Mouse (Mus musculus): ENCODE data around the gene Ly6g5c. TPM values are rescaled to one million over a fixed set of nuclear protein-coding genes. Genes with fewer than 3 reads are reported as not detected.

Ly6g5c gene
- polyA plus RNA-seq, 1 experiment from 2014 or later = not detected

DNA sequence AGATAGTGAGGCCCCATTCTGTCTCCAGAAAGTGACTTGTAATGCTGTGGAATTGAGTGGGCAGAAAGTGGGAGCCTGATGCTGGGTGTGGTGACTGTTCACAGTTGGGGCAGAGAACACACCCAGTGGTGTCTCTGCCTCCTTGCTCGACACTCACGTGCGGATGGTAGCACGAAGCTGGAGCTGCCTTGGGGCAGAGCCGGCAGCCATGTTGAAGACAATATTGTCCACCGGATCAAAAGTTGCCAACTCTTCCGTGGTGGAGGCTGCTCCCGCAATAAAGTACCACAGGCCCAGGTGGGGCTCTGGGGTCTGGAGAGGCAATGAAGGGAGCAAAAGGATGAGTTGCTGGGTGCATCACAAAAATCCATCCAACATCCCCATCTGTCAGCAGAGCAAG, 23.0 kb downstream of the Ly6g5c start:
- H3K36me3 ChIP-seq (ENCODE audit: control insufficient read depth, insufficient read depth, low read length) = peaks cover 3% of the 10 kb centered on the region; the same call in 1 of the 2 replicates
- H3K9me3 ChIP-seq (ENCODE audit: control insufficient read depth, low read length) = no peaks in the 10 kb centered on the region
- H3K27me3 ChIP-seq (ENCODE audit: control insufficient read depth, insufficient read depth, low read length) = no peaks in the 10 kb centered on the region
- no peak overlapping the region for H3K4me2 ChIP-seq (ENCODE audit: low read depth, low read length)
- H3K27ac ChIP-seq (ENCODE audit: low read depth, low read length) = no peak overlapping the region
- H3K4me1 ChIP-seq (ENCODE audit: control insufficient read depth, insufficient read depth, low read length) = peaks cover 12% of the 10 kb centered on the region
- WGBS = 92% methylated on average over 8 of the region's 8 CpGs
- ATAC-seq (ENCODE audit: low read depth) = no peak
- H3K9ac ChIP-seq (replicated peaks; ENCODE audit: low read depth, low read length) = no peak overlapping the region
- H3K4me3 ChIP-seq (ENCODE audit: low read depth, low read length) = no peak overlapping the region

DNA sequence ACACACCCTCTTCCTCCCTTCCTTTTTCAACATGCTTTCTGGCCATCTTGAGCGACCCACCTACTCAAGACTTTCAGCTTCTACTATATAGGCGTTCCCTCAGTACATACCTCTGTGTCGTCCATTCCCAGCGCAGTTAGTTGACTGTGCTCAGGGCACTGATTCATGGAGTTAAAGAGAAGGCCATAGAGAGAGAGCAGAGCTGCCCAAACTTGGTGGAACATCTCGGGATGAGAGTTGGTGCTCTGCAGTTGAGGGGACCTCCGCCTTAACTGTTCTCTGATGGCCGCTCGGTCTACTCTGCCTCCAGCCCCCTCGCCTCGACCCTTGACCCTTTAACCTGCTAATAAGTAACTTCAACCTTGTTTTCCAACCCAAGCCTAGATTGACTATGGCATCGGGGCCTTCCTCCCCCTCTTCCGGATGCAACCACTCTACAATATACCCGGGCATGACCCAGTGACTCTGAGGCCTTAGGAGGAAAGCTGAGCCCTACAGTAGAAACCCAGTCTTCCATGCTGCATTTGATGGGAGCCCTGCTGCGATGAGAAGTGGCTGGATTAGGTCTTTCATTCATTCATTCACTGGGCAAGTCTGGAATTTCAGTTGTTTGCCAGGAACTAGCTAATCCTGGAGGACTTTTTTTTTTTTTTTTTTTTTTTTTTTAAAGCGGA, 23.6 kb downstream of the Ly6g5c start, which contains the start of gene Apom:
Gene Apom, minus strand, starts transcription at position 551 of the 674 bp plus-strand sequence.
- no peak for ATAC-seq (ENCODE audit: low read depth)
- Histone ChIP-seq H3K36me3 (ENCODE audit: control insufficient read depth, insufficient read depth, low read length) (peaks cover 3% of the 10 kb centered on the region; the same call in 1 of the 2 replicates), H3K4me1 (ENCODE audit: control insufficient read depth, insufficient read depth, low read length) (peaks cover 17% of the 10 kb centered on the region), H3K4me3 (ENCODE audit: low read depth, low read length) (no peak within 1 kb of the TSS), H3K9ac (replicated peaks; ENCODE audit: low read depth, low read length) (no peak within 1 kb of the TSS), H3K27me3 (ENCODE audit: control insufficient read depth, insufficient read depth, low read length) (no peaks in the 10 kb centered on the region), H3K4me2 (ENCODE audit: low read depth, low read length) (no peak within 1 kb of the TSS), H3K27ac (ENCODE audit: low read depth, low read length) (no peak within 1 kb of the TSS), H3K9me3 (ENCODE audit: control insufficient read depth, low read length) (no peaks in the 10 kb centered on the region)
- 84% methylated on average over 15 of the region's 15 CpGs for WGBS

DNA sequence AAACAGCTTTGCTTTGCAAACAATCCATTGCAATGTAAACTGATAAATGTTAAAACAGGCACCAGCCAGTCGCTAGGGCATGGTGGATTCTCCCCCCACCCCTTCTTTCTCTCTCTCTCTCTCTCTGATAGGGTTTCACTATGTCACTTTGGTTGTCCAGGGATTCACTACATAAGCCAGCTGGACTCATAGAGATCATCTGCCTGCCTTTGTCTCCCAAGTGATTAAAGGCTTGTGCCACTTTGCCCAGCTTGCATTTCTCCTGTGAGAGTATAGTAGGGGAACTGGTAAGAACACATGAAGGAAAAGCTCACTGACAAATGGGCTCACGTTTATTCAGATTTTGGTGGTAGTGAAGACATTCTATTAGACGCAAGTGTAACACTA, 24.1 kb downstream of the Ly6g5c start:
- Histone ChIP-seq H3K27ac (ENCODE audit: low read depth, low read length) (no peak overlapping the region), H3K4me1 (ENCODE audit: control insufficient read depth, insufficient read depth, low read length) (peaks cover 16% of the 10 kb centered on the region), H3K27me3 (ENCODE audit: control insufficient read depth, insufficient read depth, low read length) (no peaks in the 10 kb centered on the region), H3K9ac (replicated peaks; ENCODE audit: low read depth, low read length) (no peak overlapping the region), H3K9me3 (ENCODE audit: control insufficient read depth, low read length) (no peaks in the 10 kb centered on the region), H3K4me3 (ENCODE audit: low read depth, low read length) (no peak overlapping the region), H3K4me2 (ENCODE audit: low read depth, low read length) (no peak overlapping the region), H3K36me3 (ENCODE audit: control insufficient read depth, insufficient read depth, low read length) (peaks cover 3% of the 10 kb centered on the region; the same call in 1 of the 2 replicates)
- no peak for ATAC-seq (ENCODE audit: low read depth)
- 81% methylated on average over 3 of the region's 3 CpGs for WGBS

DNA sequence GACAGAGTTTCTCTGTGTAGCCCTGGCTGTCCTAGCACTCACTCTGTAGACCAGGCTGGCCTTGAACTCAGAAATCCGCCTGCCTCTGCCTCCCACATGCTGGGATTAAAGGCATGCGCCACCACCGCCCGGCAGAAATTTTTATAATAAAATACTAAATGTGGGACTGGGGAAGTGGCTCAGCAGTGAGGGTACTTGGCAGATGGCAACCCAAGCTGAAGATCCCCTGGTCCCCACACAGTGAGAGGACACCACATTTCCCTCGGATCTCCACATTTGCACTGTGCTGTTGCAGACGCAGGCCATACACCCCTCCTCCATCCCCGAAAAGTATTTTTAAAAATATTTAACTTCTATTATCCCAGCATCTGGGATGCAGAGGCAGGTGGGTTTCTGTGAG, 25.4 kb downstream of the Ly6g5c start:
- H3K27me3 ChIP-seq (ENCODE audit: control insufficient read depth, insufficient read depth, low read length) = no peaks in the 10 kb centered on the region
- no peak overlapping the region for H3K4me2 ChIP-seq (ENCODE audit: low read depth, low read length)
- H3K4me1 ChIP-seq (ENCODE audit: control insufficient read depth, insufficient read depth, low read length) = peaks cover 14% of the 10 kb centered on the region
- no peak for ATAC-seq (ENCODE audit: low read depth)
- H3K9ac ChIP-seq (replicated peaks; ENCODE audit: low read depth, low read length) = no peak overlapping the region
- H3K27ac ChIP-seq (ENCODE audit: low read depth, low read length) = no peak overlapping the region
- H3K4me3 ChIP-seq (ENCODE audit: low read depth, low read length) = no peak overlapping the region
- no peaks in the 10 kb centered on the region for H3K9me3 ChIP-seq (ENCODE audit: control insufficient read depth, low read length)
- 99% methylated on average over 7 of the region's 7 CpGs for WGBS
- H3K36me3 ChIP-seq (ENCODE audit: control insufficient read depth, insufficient read depth, low read length) = peaks cover 7% of the 10 kb centered on the region

DNA sequence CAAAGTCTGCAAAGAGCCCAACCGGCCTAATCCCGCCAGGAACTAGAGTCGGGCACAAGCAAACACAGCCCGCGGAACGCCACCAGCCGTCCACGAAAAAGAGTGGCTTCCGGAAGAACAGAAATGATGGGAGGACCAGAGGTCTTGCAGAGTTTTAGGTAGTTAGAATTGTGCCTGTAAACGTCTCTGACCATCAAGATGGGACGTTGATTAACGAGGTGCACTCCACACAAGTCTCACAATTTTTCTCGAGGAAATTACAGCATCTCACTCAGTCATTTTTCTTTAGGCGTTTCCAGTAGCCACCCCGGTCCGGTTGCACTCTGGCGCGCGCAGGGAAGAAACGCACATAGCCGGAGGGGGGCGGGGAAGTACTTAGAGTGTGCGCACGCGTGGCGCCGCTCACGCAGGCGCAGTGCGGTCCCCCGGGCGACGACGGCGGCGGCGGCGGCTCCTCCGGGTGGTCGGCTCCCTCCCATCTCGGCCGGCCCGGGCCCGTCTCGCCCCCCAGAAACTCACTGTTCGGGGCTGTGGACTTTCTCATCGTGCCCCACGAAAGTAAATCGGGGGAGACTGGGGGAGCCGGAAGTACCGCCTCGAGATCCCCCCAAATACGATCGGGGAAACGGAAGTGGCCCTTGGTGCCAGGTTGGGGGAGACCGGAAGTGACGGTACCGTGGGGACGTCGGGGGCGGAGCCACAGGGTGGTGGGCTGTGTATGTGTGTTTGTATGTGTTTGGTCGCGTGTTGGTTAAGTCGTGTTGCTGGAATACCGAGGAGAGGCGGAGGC, 26.9 kb downstream of the Ly6g5c start, which contains the start of gene Bag6:
Gene Bag6, plus strand, starts transcription at position 378 of the 790 bp plus-strand sequence.
- WGBS = under 1% methylated on average over 66 of the region's 66 CpGs

DNA sequence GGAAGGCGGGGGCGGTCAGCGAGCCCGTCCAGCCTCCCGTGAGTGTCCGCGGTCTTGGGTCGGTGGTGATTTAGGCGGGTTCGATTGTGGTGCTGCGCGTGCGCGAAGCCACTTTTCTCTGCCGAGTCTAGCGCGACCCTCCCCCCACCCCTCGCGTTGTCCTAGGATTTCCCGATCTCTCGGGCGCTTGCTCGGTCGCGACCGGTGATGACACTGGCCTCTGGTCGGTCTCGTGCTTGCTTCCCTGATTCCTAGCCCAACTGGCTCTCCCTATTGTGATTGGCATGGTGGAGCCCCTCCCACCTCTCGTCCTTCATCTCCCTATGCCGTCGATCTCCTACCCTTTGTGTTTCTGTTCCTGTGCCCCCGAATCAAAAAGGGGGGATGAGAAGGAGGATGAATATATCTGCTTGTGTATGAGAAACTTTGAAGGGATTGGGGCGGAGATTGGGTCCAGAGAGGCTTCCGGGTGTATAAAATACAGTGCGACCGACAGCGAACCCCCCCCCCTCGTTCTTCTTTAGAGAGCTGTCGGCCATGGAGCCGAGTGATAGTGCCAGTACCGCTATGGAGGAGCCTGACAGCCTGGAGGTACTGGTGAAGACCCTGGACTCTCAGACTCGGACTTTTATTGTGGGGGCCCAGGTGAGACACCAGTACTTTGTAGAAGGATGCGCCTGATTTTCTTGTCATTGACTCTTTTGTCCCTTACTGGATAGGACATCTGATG, 27.7 kb downstream of the Ly6g5c start:
- H3K27me3 ChIP-seq (ENCODE audit: control insufficient read depth, insufficient read depth, low read length) = no peaks in the 10 kb centered on the region
- ATAC-seq (ENCODE audit: low read depth) = peak; percentile 67
- H3K4me1 ChIP-seq (ENCODE audit: control insufficient read depth, insufficient read depth, low read length) = peaks cover 14% of the 10 kb centered on the region
- WGBS = under 1% methylated on average over 43 of the region's 43 CpGs
- H3K27ac ChIP-seq (ENCODE audit: low read depth, low read length) = peak overlapping the region; percentile 93
- H3K9ac ChIP-seq (replicated peaks; ENCODE audit: low read depth, low read length) = peak overlapping the region; percentile 56
- peak overlapping the region; percentile 49 for H3K4me3 ChIP-seq (ENCODE audit: low read depth, low read length)
- H3K9me3 ChIP-seq (ENCODE audit: control insufficient read depth, low read length) = no peaks in the 10 kb centered on the region
- H3K4me2 ChIP-seq (ENCODE audit: low read depth, low read length) = peak overlapping the region; percentile 79
- peaks cover 26% of the 10 kb centered on the region for H3K36me3 ChIP-seq (ENCODE audit: control insufficient read depth, insufficient read depth, low read length)

More for the DNA sequence above, 26.9 kb downstream of the Ly6g5c start, which contains the start of gene Bag6:
- peak within 1 kb of the TSS; percentile 56 for H3K9ac ChIP-seq (replicated peaks; ENCODE audit: low read depth, low read length)
- peak; percentile 95 for ATAC-seq (ENCODE audit: low read depth)
- H3K4me3 ChIP-seq (ENCODE audit: low read depth, low read length) = peak within 1 kb of the TSS; percentile 49
- H3K4me2 ChIP-seq (ENCODE audit: low read depth, low read length) = peak within 1 kb of the TSS; percentile 79
- no peaks in the 10 kb centered on the region for H3K9me3 ChIP-seq (ENCODE audit: control insufficient read depth, low read length)
- H3K36me3 ChIP-seq (ENCODE audit: control insufficient read depth, insufficient read depth, low read length) = peaks cover 18% of the 10 kb centered on the region
- H3K27ac ChIP-seq (ENCODE audit: low read depth, low read length) = peak within 1 kb of the TSS; percentile 93
- H3K27me3 ChIP-seq (ENCODE audit: control insufficient read depth, insufficient read depth, low read length) = no peaks in the 10 kb centered on the region
- H3K4me1 ChIP-seq (ENCODE audit: control insufficient read depth, insufficient read depth, low read length) = peaks cover 14% of the 10 kb centered on the region

DNA sequence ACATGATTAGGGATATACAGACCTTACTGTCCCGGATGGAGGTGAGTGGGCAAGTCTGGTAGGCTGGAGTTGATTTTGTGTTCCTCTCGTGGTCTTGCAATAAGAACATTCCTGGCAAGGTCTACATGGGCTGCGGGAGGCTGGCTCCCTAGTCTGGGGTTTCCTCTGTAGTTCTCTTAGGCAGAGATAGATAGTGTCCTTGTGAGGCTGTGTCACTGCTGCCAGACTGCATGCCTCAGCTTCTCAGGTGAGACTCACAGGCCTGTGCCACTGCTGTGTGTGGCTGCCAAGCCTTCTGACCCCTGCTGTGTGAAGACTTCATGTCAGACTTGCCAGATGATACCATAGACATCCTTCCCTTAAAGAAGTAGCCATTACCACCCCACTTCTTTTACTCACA, 31.2 kb downstream of the Ly6g5c start:
- H3K4me3 ChIP-seq (ENCODE audit: low read depth, low read length) = no peak overlapping the region
- no peak overlapping the region for H3K27ac ChIP-seq (ENCODE audit: low read depth, low read length)
- H3K36me3 ChIP-seq (ENCODE audit: control insufficient read depth, insufficient read depth, low read length) = peaks cover 61% of the 10 kb centered on the region
- no peak overlapping the region for H3K4me2 ChIP-seq (ENCODE audit: low read depth, low read length)
- no peaks in the 10 kb centered on the region for H3K9me3 ChIP-seq (ENCODE audit: control insufficient read depth, low read length)
- ATAC-seq (ENCODE audit: low read depth) = no peak
- H3K9ac ChIP-seq (replicated peaks; ENCODE audit: low read depth, low read length) = no peak overlapping the region
- H3K4me1 ChIP-seq (ENCODE audit: control insufficient read depth, insufficient read depth, low read length) = peaks cover 14% of the 10 kb centered on the region
- WGBS = 97% methylated on average over 3 of the region's 3 CpGs
- no peaks in the 10 kb centered on the region for H3K27me3 ChIP-seq (ENCODE audit: control insufficient read depth, insufficient read depth, low read length)

DNA sequence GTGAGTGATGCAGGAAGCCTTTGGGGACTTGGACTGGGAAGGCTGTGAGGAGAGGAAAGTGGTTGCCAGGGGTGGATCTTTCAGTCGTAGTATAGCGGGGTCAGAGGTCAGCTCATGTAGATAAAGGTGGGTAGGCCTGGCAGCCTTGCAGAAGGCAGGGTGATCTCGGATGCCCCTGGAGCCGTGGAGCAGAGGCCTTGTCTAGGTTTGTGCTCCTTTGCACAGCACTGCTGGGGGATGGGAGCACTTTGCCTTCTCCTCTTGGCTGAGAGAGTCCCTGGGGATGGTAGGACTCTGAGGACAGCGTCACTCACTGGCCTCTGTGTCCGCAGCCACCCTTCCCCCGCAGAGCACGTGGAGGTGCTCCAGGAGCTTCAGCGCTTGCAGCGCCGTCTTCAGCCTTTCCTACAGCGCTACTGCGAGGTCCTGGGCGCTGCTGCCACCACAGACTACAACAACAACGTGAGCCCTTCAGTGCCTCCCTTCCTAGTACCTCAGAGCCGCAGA, 32.5 kb downstream of the Ly6g5c start:
- 82% methylated on average over 16 of the region's 16 CpGs for WGBS
- H3K27me3 ChIP-seq (ENCODE audit: control insufficient read depth, insufficient read depth, low read length) = no peaks in the 10 kb centered on the region
- H3K9me3 ChIP-seq (ENCODE audit: control insufficient read depth, low read length) = no peaks in the 10 kb centered on the region
- no peak overlapping the region for H3K27ac ChIP-seq (ENCODE audit: low read depth, low read length)
- H3K4me2 ChIP-seq (ENCODE audit: low read depth, low read length) = no peak overlapping the region
- no peak for ATAC-seq (ENCODE audit: low read depth)
- no peak overlapping the region for H3K9ac ChIP-seq (replicated peaks; ENCODE audit: low read depth, low read length)
- peaks cover 74% of the 10 kb centered on the region for H3K36me3 ChIP-seq (ENCODE audit: control insufficient read depth, insufficient read depth, low read length)
- H3K4me3 ChIP-seq (ENCODE audit: low read depth, low read length) = no peak overlapping the region
- H3K4me1 ChIP-seq (ENCODE audit: control insufficient read depth, insufficient read depth, low read length) = peaks cover 14% of the 10 kb centered on the region

All from neural tube, embryonic 14.5 days (tissue).